Mouse (Mus musculus): ENCODE data around the gene Dock3.

GRCm38 (mm10) chr9:107230991-107231538, 644 bp downstream of the Dock3 start:
- TF ChIP-seq CTCF (conservative IDR thresholded peaks at IDR 0.05; ENCODE audit: insufficient read depth, insufficient read length, low read depth, low read length) (no peak), POLR2A (IDR thresholded peaks at IDR 0.05; ENCODE audit: low read depth, low read length) (no peak)
